Mouse (Mus musculus): ENCODE measurements around the gene Tyr. TPM values are rescaled to one million over a fixed set of nuclear protein-coding genes. Genes with fewer than 3 reads are reported as not detected.
"Not testable (repeated sequence)": the region's sequence is repeated elsewhere in the genome, so short reads cannot be mapped to it uniquely, and the experiment has no call there.

Gene Tyr
- polyA plus RNA-seq (2015; fragmentation: Nextera tagmentation; extraction: Ambion mirVana) = 0.12 and 0.22 TPM in 2 replicates

- Histone ChIP-seq H3K9ac (no peak within 1 kb of the TSS), H3K27ac (replicated peaks) (no peak within 1 kb of the TSS; the same call in 1 of the 2 replicates), H3K9me3 (no peaks in the 10 kb centered on the region), H3K27me3 (replicated peaks) (no peaks in the 10 kb centered on the region), H3K4me2 (no peak within 1 kb of the TSS), H3K36me3 (no peaks in the 10 kb centered on the region), H3K4me3 (no peak within 1 kb of the TSS), H3K4me1 (no peaks in the 10 kb centered on the region)
- ATAC-seq (ENCODE audit: extremely low read depth, insufficient number of reproducible peaks, low FRiP score, low TSS enrichment) = no peak
These were observed at the start of gene Tyr for GRCm38 (mm10) chr7:87493412-87493811. Tyr (minus strand) TSS chr7:87493512.

GRCm38 (mm10) chr7:87539031-87539430, 45.7 kb upstream of the Tyr start:
- Histone ChIP-seq H3K9me3 (no peaks in the 10 kb centered on the region), H3K27me3 (replicated peaks) (no peaks in the 10 kb centered on the region)
- ATAC-seq (ENCODE audit: extremely low read depth, insufficient number of reproducible peaks, low FRiP score, low TSS enrichment) = no peak

GRCm38 (mm10) chr7:87494124-87494682, 891 bp upstream of the Tyr start:
- H3K4me1 ChIP-seq = no peaks in the 10 kb centered on the region
- H3K27me3 ChIP-seq (replicated peaks) = no peaks in the 10 kb centered on the region
- peak overlapping the region; percentile 65 for H3K27ac ChIP-seq (replicated peaks)
- ATAC-seq (ENCODE audit: extremely low read depth, insufficient number of reproducible peaks, low FRiP score, low TSS enrichment) = no peak
- no peaks in the 10 kb centered on the region for H3K9me3 ChIP-seq
- H3K36me3 ChIP-seq = no peaks in the 10 kb centered on the region
- 8% methylated on average over 4 of the region's 4 CpGs for WGBS
- no peak overlapping the region for H3K4me3 ChIP-seq
- no peak overlapping the region for H3K9ac ChIP-seq
- H3K4me2 ChIP-seq = no peak overlapping the region

More at GRCm38 (mm10) chr7:87539031-87539430, 45.7 kb upstream of the Tyr start:
- no peaks in the 10 kb centered on the region for H3K36me3 ChIP-seq
- H3K4me2 ChIP-seq = no peak overlapping the region
- H3K4me3 ChIP-seq = no peak overlapping the region
- H3K9ac ChIP-seq = no peak overlapping the region
- H3K4me1 ChIP-seq = no peaks in the 10 kb centered on the region
- H3K27ac ChIP-seq (replicated peaks) = no peak overlapping the region

GRCm38 (mm10) chr7:87488024-87488423, 5.3 kb downstream of the Tyr start:
- H3K9ac ChIP-seq = no peak overlapping the region
- H3K4me3 ChIP-seq = no peak overlapping the region
- no peaks in the 10 kb centered on the region for H3K4me1 ChIP-seq
- H3K36me3 ChIP-seq = no peaks in the 10 kb centered on the region
- no peak overlapping the region for H3K4me2 ChIP-seq
- H3K9me3 ChIP-seq = no peaks in the 10 kb centered on the region
- no peak for ATAC-seq (ENCODE audit: extremely low read depth, insufficient number of reproducible peaks, low FRiP score, low TSS enrichment)
- 65% methylated on average over 3 of the region's 3 CpGs for WGBS
- H3K27me3 ChIP-seq (replicated peaks) = no peaks in the 10 kb centered on the region
- H3K27ac ChIP-seq (replicated peaks) = no peak overlapping the region

- ATAC-seq (ENCODE audit: extremely low read depth, insufficient number of reproducible peaks, low FRiP score, low TSS enrichment) = no peak
- 61% methylated on average over 1 of the region's 1 CpGs for WGBS
These were observed 80.0 kb downstream of the Tyr start for GRCm38 (mm10) chr7:87413271-87413670.

GRCm38 (mm10) chr7:87411373-87411772, 81.9 kb downstream of the Tyr start:
- 8% methylated on average over 4 of the region's 4 CpGs for WGBS

More at GRCm38 (mm10) chr7:87413271-87413670, 80.0 kb downstream of the Tyr start:
- no peak overlapping the region for H3K27ac ChIP-seq (replicated peaks)
- H3K9ac ChIP-seq = no peak overlapping the region
- H3K4me2 ChIP-seq = no peak overlapping the region
- no peaks in the 10 kb centered on the region for H3K36me3 ChIP-seq
- H3K9me3 ChIP-seq = no peaks in the 10 kb centered on the region
- H3K27me3 ChIP-seq (replicated peaks) = no peaks in the 10 kb centered on the region
- H3K4me3 ChIP-seq = no peak overlapping the region
- no peaks in the 10 kb centered on the region for H3K4me1 ChIP-seq

GRCm38 (mm10) chr7:87397023-87397422, 96.3 kb downstream of the Tyr start:
- Histone ChIP-seq H3K4me2 (no peak overlapping the region), H3K27me3 (replicated peaks) (no peaks in the 10 kb centered on the region), H3K4me3 (no peak overlapping the region), H3K9ac (no peak overlapping the region), H3K9me3 (no peaks in the 10 kb centered on the region), H3K27ac (replicated peaks) (no peak overlapping the region), H3K4me1 (no peaks in the 10 kb centered on the region), H3K36me3 (no peaks in the 10 kb centered on the region)
- ATAC-seq (ENCODE audit: extremely low read depth, insufficient number of reproducible peaks, low FRiP score, low TSS enrichment) = no peak
- 75% methylated on average over 7 of the region's 7 CpGs for WGBS

More at GRCm38 (mm10) chr7:87411373-87411772, 81.9 kb downstream of the Tyr start:
- not testable (repeated sequence) for H3K4me1 ChIP-seq; H3K4me3 ChIP-seq; H3K4me2 ChIP-seq; H3K9me3 ChIP-seq; H3K27me3 ChIP-seq (replicated peaks); H3K27ac ChIP-seq (replicated peaks); H3K36me3 ChIP-seq; H3K9ac ChIP-seq; ATAC-seq (ENCODE audit: extremely low read depth, insufficient number of reproducible peaks, low FRiP score, low TSS enrichment)

GRCm38 (mm10) chr7:87374935-87375334, 118.4 kb downstream of the Tyr start:
- no peaks in the 10 kb centered on the region for H3K27me3 ChIP-seq (replicated peaks)
- no peak for ATAC-seq (ENCODE audit: extremely low read depth, insufficient number of reproducible peaks, low FRiP score, low TSS enrichment)
- no peak overlapping the region for H3K4me2 ChIP-seq
- no peaks in the 10 kb centered on the region for H3K4me1 ChIP-seq
- H3K36me3 ChIP-seq = no peaks in the 10 kb centered on the region
- H3K4me3 ChIP-seq = no peak overlapping the region
- no peaks in the 10 kb centered on the region for H3K9me3 ChIP-seq
- 43% methylated on average over 2 of the region's 2 CpGs for WGBS
- H3K27ac ChIP-seq (replicated peaks) = no peak overlapping the region
- no peak overlapping the region for H3K9ac ChIP-seq

Other genes starting within 250 kb of the Tyr start
- 3.3 and 3.8 TPM in 2 replicates for gene Nox4, start 247.4 kb downstream of the Tyr start, polyA plus RNA-seq (2015; fragmentation: Nextera tagmentation; extraction: Ambion mirVana)
- 0.03 and 0.13 TPM in 2 replicates for gene Grm5, start 90.7 kb upstream of the Tyr start, polyA plus RNA-seq (2015; fragmentation: Nextera tagmentation; extraction: Ambion mirVana)

All from heart, embryonic 13.5 days (tissue).